Mouse (Mus musculus) liver, postnatal 0 days (tissue): ENCODE data around the gene Rapsn.
"Not testable (repeated sequence)": the region's sequence is repeated elsewhere in the genome, so short reads cannot be mapped to it uniquely, and the experiment has no call there.

Experiments
- CTCF ChIP-seq: sonication (generic); IDR thresholded peaks from 2 replicates; pipeline ENCODE4 v1.5.1; 2016; ENCODE audit warnings: antibody characterized with exemption, low read depth
- EP300 ChIP-seq: IDR thresholded peaks from 2 replicates; pipeline ENCODE4 v1.6.1; 2016; ENCODE audit warnings: antibody characterized with exemption, low read depth, mild to moderate bottlenecking

GRCm38 (mm10) chr2:91022266-91022665 is 13.2 kb upstream of the Rapsn start:
- TF ChIP-seq CTCF, EP300: not testable (repeated sequence)
